11 mouse cellular contexts compared by ENCODE assay signal in the genomic region with DNA sequence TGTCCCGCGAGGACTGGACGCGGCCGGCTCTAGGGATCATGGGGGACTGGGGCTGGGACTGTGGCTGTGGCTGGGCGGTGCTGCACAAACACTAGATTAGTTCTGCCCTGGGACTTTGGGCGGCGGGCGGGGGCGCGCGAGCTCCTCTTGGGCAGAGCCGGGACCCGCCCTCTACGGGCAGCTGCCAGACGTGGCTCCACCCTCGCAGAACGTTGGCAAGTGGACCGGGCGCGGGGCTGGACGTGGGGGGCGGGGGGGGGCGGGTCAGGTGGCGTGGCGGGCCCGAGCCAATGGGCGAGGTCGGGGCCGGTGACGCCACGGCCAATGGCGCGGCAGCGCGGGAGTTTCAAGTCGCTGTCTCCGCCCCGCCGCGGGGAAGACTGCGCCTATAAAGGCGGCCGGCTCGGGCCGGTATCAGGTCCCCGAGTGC. TPM values are rescaled to one million over a fixed set of nuclear protein-coding genes. Genes with fewer than 3 reads are reported as not detected.
DNase-seq lines count a peak whose midpoint lies in the region; ATAC-seq and TF ChIP-seq lines count a peak whose summit lies in the region.
"Not testable (repeated sequence)": the region's sequence is repeated elsewhere in the genome, so short reads cannot be mapped to it uniquely, and the experiment has no call there.
"Had no signal": no experiment of that assay in that cellular context is flagged by ENCODE, and none has a peak within 500 bp of the region (broad histone marks: within the 10 kb centered on the region; RNA-seq: fewer than 3 reads in every experiment).

A gene (plus strand): TSS at position 259 of the 430 bp plus-strand sequence.

- H3K36me3 ChIP-seq in hindbrain, embryonic 15.5 days; limb, embryonic 10.5 days; lung, embryonic 15.5 days; thymus, adult 2 months (ENCODE audit: control insufficient read depth, insufficient read depth, low read length): not testable (repeated sequence)

- in situ Hi-C loops in Patski (cut with MboI; ENCODE audit: low pct_unique_long_range_greater_than_20kb), result not testable (repeated sequence)

- H3K9ac ChIP-seq in hindbrain, embryonic 15.5 days, result peak within 1 kb of the TSS; percentile 33; the same call in 1 of the 2 replicates
- peak within 1 kb of the TSS; percentile 37 for H3K9ac ChIP-seq in lung, embryonic 15.5 days

- peak within 1 kb of the TSS; percentile 67 for H3K4me3 ChIP-seq in embryonic fibroblast, embryonic 13.5 days (ENCODE audit: insufficient read depth, low read length)
- H3K4me3 ChIP-seq in hindbrain, embryonic 15.5 days, result peak within 1 kb of the TSS; percentile 34
- peak within 1 kb of the TSS; percentile 56 for H3K4me3 ChIP-seq in limb, embryonic 10.5 days
- H3K4me3 ChIP-seq in lung, embryonic 15.5 days, result peak within 1 kb of the TSS; percentile 46
- H3K4me3 ChIP-seq in thymus, adult 2 months (ENCODE audit: control insufficient read depth, insufficient read depth, low read length), result peak within 1 kb of the TSS; percentile 67

- peak within 1 kb of the TSS; percentile 81 for H3K27ac ChIP-seq in embryonic fibroblast, embryonic 13.5 days (ENCODE audit: insufficient read depth, low read length)
- peak within 1 kb of the TSS; percentile 70; the same call in 1 of the 2 replicates for H3K27ac ChIP-seq in hindbrain, embryonic 15.5 days (replicated peaks)
- H3K27ac ChIP-seq in limb, embryonic 10.5 days, result peak within 1 kb of the TSS; percentile 85
- H3K27ac ChIP-seq in lung, embryonic 15.5 days, result peak within 1 kb of the TSS; percentile 83
- peak within 1 kb of the TSS; percentile 94 for H3K27ac ChIP-seq in thymus, adult 2 months (ENCODE audit: control insufficient read depth, insufficient read depth, low read length)

- not testable (repeated sequence) for TF ChIP-seq CTCF in Patski (IDR thresholded peaks at IDR 0.05); embryonic fibroblast, embryonic 13.5 days (IDR thresholded peaks at IDR 0.05; ENCODE audit: borderline replicate concordance, insufficient read depth, low read length); thymus, adult 2 months (IDR thresholded peaks at IDR 0.05; ENCODE audit: borderline replicate concordance, control insufficient read depth, extremely low read depth, insufficient read depth, low read length, poor library complexity)

- not testable (repeated sequence) for TF ChIP-seq POLR2A in embryonic fibroblast, embryonic 13.5 days (IDR thresholded peaks at IDR 0.05; ENCODE audit: low read depth, low read length); thymus, adult 2 months (IDR thresholded peaks at IDR 0.05; ENCODE audit: control insufficient read depth, extremely low read depth, insufficient read depth, low read length, poor library complexity)

- CTCF ChIA-PET in Patski (lab: Charles Lee), result not testable (repeated sequence)

- not testable (repeated sequence) for H3K27me3 ChIP-seq in Patski; hindbrain, embryonic 15.5 days; limb, embryonic 10.5 days (ENCODE audit: low read depth, poor library complexity, severe bottlenecking); lung, embryonic 15.5 days; thymus, adult 2 months (ENCODE audit: control insufficient read depth, insufficient read depth, low read length)

- peak within 1 kb of the TSS; percentile 49 for H3K4me2 ChIP-seq in hindbrain, embryonic 15.5 days
- peak within 1 kb of the TSS; percentile 59 for H3K4me2 ChIP-seq in lung, embryonic 15.5 days

- POLR2A ChIA-PET in Patski (lab: Charles Lee), result not testable (repeated sequence)

- H3K4me1 ChIP-seq in embryonic fibroblast, embryonic 13.5 days (ENCODE audit: control insufficient read depth, insufficient read depth, low read length), result not testable (repeated sequence)
- peaks cover 18% of the 10 kb centered on the region for H3K4me1 ChIP-seq in hindbrain, embryonic 15.5 days (replicated peaks)
- H3K4me1 ChIP-seq in limb, embryonic 10.5 days, result peaks cover 71% of the 10 kb centered on the region
- H3K4me1 ChIP-seq in lung, embryonic 15.5 days, result peaks cover 34% of the 10 kb centered on the region
- H3K4me1 ChIP-seq in thymus, adult 2 months (replicated peaks; ENCODE audit: control insufficient read depth, insufficient read depth, low read length), result peaks cover 24% of the 10 kb centered on the region

- not testable (repeated sequence) for DNase-seq in Patski (ENCODE audit: low read depth, low spot score); limb, embryonic 10.5 days (ENCODE audit: low spot score); thymus, adult 2 months
- DNase-seq in heart, adult 11 months, result peak; percentile 94

- ATAC-seq in Patski, result peak; percentile 89
- peak; percentile 91 for ATAC-seq in hindbrain, embryonic 15.5 days (ENCODE audit: low FRiP score, low read depth)
- ATAC-seq in lung, embryonic 15.5 days (ENCODE audit: borderline replicate concordance, extremely low read depth, low FRiP score, low TSS enrichment), result peak; percentile 94
- peak; percentile 81 for ATAC-seq in monocyte, adult 5-6 weeks (replicated peaks; ENCODE audit: insufficient number of reproducible peaks, low FRiP score, low TSS enrichment, poor library complexity, severe bottlenecking)

- not testable (repeated sequence) for H3K9me3 ChIP-seq in hindbrain, embryonic 15.5 days; limb, embryonic 10.5 days (replicated peaks); lung, embryonic 15.5 days

- 0% methylated on average over 1 of the region's 47 CpGs for WGBS in hindbrain, embryonic 15.5 days
- 0% methylated on average over 10 of the region's 47 CpGs for WGBS in limb, embryonic 10.5 days
- 0% methylated on average over 6 of the region's 47 CpGs for WGBS in lung, embryonic 15.5 days
- WGBS in thymus, adult 2 months, result under 1% methylated on average over 16 of the region's 47 CpGs

RNA-seq across cellular contexts. Expression of the gene that starts here (rescaled TPM):
- polyA plus RNA-seq in Patski (2021), result not detected
- polyA plus RNA-seq in embryonic fibroblast, embryonic 13.5 days (2011; ENCODE audit: insufficient read length, low read depth, missing spikeins), result not detected in 2 replicates
- polyA plus RNA-seq in hindbrain, embryonic 15.5 days (2015; fragmentation: Nextera tagmentation; extraction: Ambion mirVana), result 0.27 TPM in 1 of 2 replicates, not detected in the other
- 0.41 TPM in 1 of 2 replicates, not detected in the other for polyA plus RNA-seq in limb, embryonic 10.5 days (2016; fragmentation: Nextera tagmentation; extraction: Ambion mirVana)
- 0.45 and 1.9 TPM in 2 replicates for polyA plus RNA-seq in lung, embryonic 15.5 days (2015; fragmentation: Nextera tagmentation; extraction: Ambion mirVana)
- total RNA-seq in monocyte, adult 5-6 weeks (2017), result not detected in 3 replicates
- polyA plus RNA-seq in thymus, adult 2 months (2012; rRNA removed), result not detected in 2 replicates
- total RNA-seq: adrenal gland, adult 18-20 months; left cerebral cortex, postnatal 25 days had no signal
- polyA plus RNA-seq: large intestine, adult 2 months had no signal

Comparison
In these comparisons a context has a peak if more than half of its experiments do, and no peak if none do; other contexts are left out.
1. Peak in ATAC-seq in Patski; RNA of the gene not detected or under 1 TPM.
2. Peak in ATAC-seq, H3K4me3 ChIP-seq, H3K27ac ChIP-seq, H3K9ac ChIP-seq and H3K4me2 ChIP-seq in hindbrain, embryonic 15.5 days; RNA of the gene not detected or under 1 TPM.
3. Peak in ATAC-seq in monocyte, adult 5-6 weeks; RNA of the gene not detected or under 1 TPM.